Mouse (Mus musculus) ES-E14 (cell line): Measurements from ENCODE around the gene Pip5kl1. TPM values are rescaled to one million over a fixed set of nuclear protein-coding genes. Genes with fewer than 3 reads are reported as not detected.

Source experiments
- DNase-seq: peaks from one replicate; pipeline ENCODE4 v3.0.0-alpha.2; 2013; ENCODE audit warnings: low read depth, low spot score
- H3K27ac ChIP-seq: 2 replicates; pipeline ENCODE4 v1.5.1; 2012; ENCODE audit warnings: low read depth, mild to moderate bottlenecking, low read length, moderate library complexity, mixed read lengths; ENCODE audit not compliant: poor library complexity, insufficient read depth, severe bottlenecking
- H3K36me3 ChIP-seq: 2 replicates; pipeline ENCODE4 v1.6.1; 2012; ENCODE audit warnings: mild to moderate bottlenecking, low read length, moderate library complexity, mixed read lengths; ENCODE audit not compliant: control insufficient read depth, poor library complexity, insufficient read depth, severe bottlenecking
- H3K4me1 ChIP-seq, 2 experiments: fragments of 150-350 bp in 1 of 2; sonication (generic) in 1 of 2; 2 replicates each; pipeline ENCODE4 v1.6.1; 2012; ENCODE audit warnings: low read length in 2 of 2, mild to moderate bottlenecking in 1 of 2, mixed read lengths in 1 of 2; ENCODE audit not compliant: control insufficient read depth in 2 of 2, insufficient read depth in 2 of 2, poor library complexity in 1 of 2
- H3K4me3 ChIP-seq, 2 experiments: fragments of 150-350 bp in 1 of 2; sonication (generic) in 1 of 2; 2 replicates each; pipeline ENCODE4 v1.5.1; 2012; ENCODE audit warnings: low read length in 2 of 2, low read depth in 1 of 2, mild to moderate bottlenecking in 1 of 2, mixed read lengths in 1 of 2; ENCODE audit not compliant: insufficient read depth in 1 of 2, poor library complexity in 1 of 2, severe bottlenecking in 1 of 2
- H3K9ac ChIP-seq: 2 replicates; pipeline ENCODE4 v1.6.1; 2012; ENCODE audit warnings: low read depth, mild to moderate bottlenecking, low read length, mixed read lengths; ENCODE audit not compliant: poor library complexity, insufficient read depth, severe bottlenecking
- H3K9me3 ChIP-seq: fragments of 150-350 bp; sonication (generic); 2 replicates; pipeline ENCODE4 v1.6.1; 2012; ENCODE audit warnings: low read depth, mild to moderate bottlenecking, low read length; ENCODE audit not compliant: control insufficient read depth, insufficient read depth
- CHD2 ChIP-seq: IDR thresholded peaks from 2 replicates; pipeline ENCODE4 v1.6.1; 2014; ENCODE audit warnings: mild to moderate bottlenecking, low read depth, low read length, inconsistent platforms
- HCFC1 ChIP-seq: IDR thresholded peaks from 2 replicates; pipeline ENCODE4 v1.6.1; 2012; ENCODE audit warnings: low read length, inconsistent platforms, borderline replicate concordance; ENCODE audit not compliant: insufficient read depth
- MAFK ChIP-seq: IDR thresholded peaks from 2 replicates; pipeline ENCODE4 v1.6.1; 2014; ENCODE audit warnings: mild to moderate bottlenecking, low read depth, low read length, inconsistent platforms; ENCODE audit not compliant: insufficient read depth
- ZC3H11A ChIP-seq: IDR thresholded peaks from 2 replicates; pipeline ENCODE4 v1.6.1; 2012; ENCODE audit warnings: low read depth, mild to moderate bottlenecking, inconsistent platforms, low read length, borderline replicate concordance
- ZNF384 ChIP-seq: IDR thresholded peaks from 2 replicates; pipeline ENCODE4 v1.6.1; 2012; ENCODE audit warnings: low read depth, low read length, inconsistent platforms
- in situ Hi-C, 2 experiments: fragments of 600-800 bp; cut with MboI; formaldehyde crosslinking; loops; one replicate each; pipeline ENCODE4 v1.15.1; 2025; ENCODE audit warnings: low sequenced_read_pairs in 2 of 2, inconsistent platforms in 1 of 2; ENCODE audit not compliant: unreplicated experiment in 2 of 2
- total RNA-seq: library from RNA; depleted of rRNA; stranded (reverse); fragments of 300-350 nt; gene quantifications from 2 replicates; pipeline ENCODE4 v1.2.3, GENCODE M21; 2012

The Pip5kl1 gene
- total RNA-seq, 1 experiment: 3.5 TPM

DNA sequence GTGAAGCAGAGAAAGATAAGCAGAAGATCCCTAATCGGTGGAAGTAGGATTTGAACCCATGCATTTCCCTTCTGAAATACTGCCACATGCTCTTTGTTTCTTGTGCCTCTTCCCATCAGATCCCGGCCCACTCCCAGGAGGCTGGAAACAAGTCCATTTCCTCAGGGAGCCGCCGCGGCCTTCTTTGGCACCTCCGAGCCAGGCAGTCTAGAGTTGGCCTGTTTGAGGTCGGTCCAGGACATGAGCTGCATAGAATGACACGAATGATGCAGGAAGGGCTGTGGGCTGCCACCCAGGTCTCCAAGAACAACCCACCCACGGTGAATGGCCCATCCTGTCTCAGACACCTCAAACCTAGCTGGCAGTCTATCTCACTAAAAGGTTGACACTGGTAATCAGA is 1.9 kb downstream of the Pip5kl1 start:
- in situ Hi-C loops: no loop called here
- Histone ChIP-seq H3K9me3 (no peaks in the 10 kb centered on the region), H3K36me3 (peaks cover 7% of the 10 kb centered on the region; the same call in 1 of the 2 replicates), H3K9ac (no peak overlapping the region), H3K4me1 (peaks cover 0 to 4% of the 10 kb centered on the region in 2 experiments; a peak in 2 of 4 replicates), H3K27ac (no peak overlapping the region), H3K4me3 (no peak overlapping the region)
- TF ChIP-seq HCFC1 (no peak), ZNF384 (no peak), CHD2 (no peak), ZC3H11A (no peak), MAFK (no peak)
- no peak for DNase-seq

- DNase-seq: no peak
- TF ChIP-seq HCFC1 (no peak), ZNF384 (no peak), ZC3H11A (no peak), CHD2 (no peak), MAFK (no peak)
- no peak overlapping the region for H3K9ac ChIP-seq
- H3K4me3 ChIP-seq: no peak overlapping the region
- no peak overlapping the region for H3K27ac ChIP-seq
- H3K36me3 ChIP-seq: 0 out of 2 replicates have a peak, but pooled peaks cover 1% of the 10 kb centered on the region
- H3K4me1 ChIP-seq: peaks cover 0 to 6% of the 10 kb centered on the region in 2 experiments; a peak in 1 of 4 replicates
- in situ Hi-C loops: no loop called here
- no peaks in the 10 kb centered on the region for H3K9me3 ChIP-seq
Observed at GRCm38 (mm10) chr2:32578146-32579046, 3.8 kb downstream of the Pip5kl1 start.

DNA sequence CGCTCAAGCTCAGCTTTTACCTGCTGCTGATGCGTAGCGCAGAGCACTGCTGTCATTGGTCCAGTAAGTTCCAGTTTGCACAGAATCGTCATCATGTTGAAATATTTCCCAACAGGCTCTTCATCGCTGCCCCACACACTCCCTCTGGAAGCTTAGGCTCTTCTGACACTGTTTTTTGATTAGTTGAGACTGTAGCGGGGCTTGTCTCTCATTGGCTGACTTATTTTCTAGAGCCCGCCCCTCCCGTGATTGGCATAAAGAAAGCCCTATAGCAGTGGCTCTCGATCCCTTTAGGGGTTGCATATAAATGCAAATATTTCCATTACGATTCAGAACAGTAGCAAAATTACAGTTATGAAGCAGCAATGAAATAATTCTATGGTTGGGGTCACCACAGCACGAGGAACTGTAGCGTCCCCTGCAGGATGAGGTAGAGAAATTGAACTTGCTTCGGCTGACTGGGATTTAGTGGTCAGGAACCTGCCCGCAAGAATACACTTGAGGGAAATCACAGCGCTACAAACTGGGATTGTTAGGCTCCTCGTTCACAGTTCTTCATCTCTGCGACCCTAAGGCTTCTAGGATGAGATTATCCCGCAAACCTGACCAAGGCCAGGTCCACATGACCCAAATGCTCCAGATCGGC is 7.0 kb downstream of the Pip5kl1 start:
- Histone ChIP-seq H3K9me3 (no peaks in the 10 kb centered on the region), H3K9ac (no peak overlapping the region), H3K4me1 (peaks cover 2 to 3% of the 10 kb centered on the region in 2 experiments; a peak in 3 of 4 replicates), H3K36me3 (no peaks in the 10 kb centered on the region), H3K27ac (no peak overlapping the region), H3K4me3 (peak overlapping the region in 1 of 2 experiments; percentile 35; a peak in 2 of 4 replicates)
- TF ChIP-seq CHD2 (peak; percentile 83), MAFK (no peak)
- in situ Hi-C loops: no loop called here
- peak; percentile 60 for DNase-seq

DNA sequence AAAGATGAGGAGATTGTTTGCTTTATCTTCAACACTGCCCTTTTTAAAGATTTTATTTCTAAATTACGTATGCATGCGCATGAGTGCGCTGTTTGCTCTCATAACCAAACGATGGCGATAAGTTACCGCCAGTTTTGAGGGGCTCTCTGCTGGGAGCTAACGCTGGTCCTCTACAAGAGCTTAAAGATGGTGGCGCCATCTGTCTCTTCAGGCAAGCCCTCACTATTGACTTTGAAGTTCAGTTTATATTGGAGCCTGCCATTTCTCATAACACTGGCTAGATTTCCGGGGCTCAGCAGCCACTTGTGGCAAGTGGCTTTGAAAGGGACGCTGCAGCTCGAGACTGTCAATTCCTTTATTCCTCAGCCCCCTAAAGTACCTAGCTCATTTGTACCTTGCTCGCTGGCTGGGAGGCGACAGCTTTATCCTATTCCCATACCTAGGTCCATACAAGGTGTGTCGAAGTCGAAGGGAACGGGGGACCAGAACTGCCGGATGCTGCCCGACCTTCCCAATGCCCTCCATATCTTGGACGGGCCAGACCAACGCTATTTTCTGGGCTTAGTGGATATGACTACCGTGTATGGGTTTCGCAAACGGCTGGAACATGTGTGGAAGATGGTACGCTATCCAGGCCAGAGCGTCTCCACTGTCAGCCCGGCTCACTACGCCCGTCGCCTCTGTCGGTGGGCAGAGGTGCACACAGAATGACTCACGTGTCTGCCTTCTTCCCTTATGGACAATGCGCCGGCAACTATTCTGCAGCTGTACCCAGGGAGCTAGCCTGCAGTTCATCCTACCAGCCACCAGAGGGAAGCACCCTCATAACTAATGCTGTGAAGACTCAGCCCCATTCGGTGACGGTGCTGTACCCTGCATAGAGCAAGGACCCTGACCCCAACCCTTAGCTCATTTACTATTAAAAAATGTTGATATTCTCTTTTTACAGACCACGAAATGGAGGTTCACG is 8.5 kb downstream of the Pip5kl1 start:
- peak overlapping the region; percentile 22; the same call in 1 of the 2 replicates for H3K9ac ChIP-seq
- in situ Hi-C loops: no loop called here
- DNase-seq: peak; percentile 83
- H3K4me1 ChIP-seq: peaks cover 3 to 7% of the 10 kb centered on the region in 2 experiments; a peak in 3 of 4 replicates
- H3K27ac ChIP-seq: no peak overlapping the region
- no peaks in the 10 kb centered on the region for H3K36me3 ChIP-seq
- H3K9me3 ChIP-seq: no peaks in the 10 kb centered on the region
- TF ChIP-seq ZNF384: no peak
- peak; percentile 57; the same call in 1 of the 2 replicates for TF ChIP-seq ZC3H11A
- H3K4me3 ChIP-seq: peak overlapping the region; percentile 26 to 30
